Mouse (Mus musculus): ENCODE results near the gene Emx1. TPM values are rescaled to one million over a fixed set of nuclear protein-coding genes. Genes with fewer than 3 reads are reported as not detected.
"Not testable (repeated sequence)": the region's sequence is repeated elsewhere in the genome, so short reads cannot be mapped to it uniquely, and the experiment has no call there.

Emx1 gene
- 10 to 100 TPM; 32.0 to 34.9 (median 33.8) TPM for total RNA-seq (2022)

GRCm38 (mm10) chr6:85187340-85188211, at the start of gene Emx1:
TSS of gene Emx1 (plus strand) at chr6:85187438.
- peak; percentile 47 to 74 for DNase-seq (ENCODE audit: low spot score in 2 of 2)

- no peak for DNase-seq (ENCODE audit: low spot score in 2 of 2)
Measured at GRCm38 (mm10) chr6:85139534-85139933, 47.7 kb upstream of the Emx1 start.

- not testable (repeated sequence) for DNase-seq (ENCODE audit: low spot score in 2 of 2)
Measured at GRCm38 (mm10) chr6:85141013-85141412, 46.2 kb upstream of the Emx1 start.

GRCm38 (mm10) chr6:85144466-85144865, 42.8 kb upstream of the Emx1 start:
- no peak for DNase-seq (ENCODE audit: low spot score in 2 of 2)

GRCm38 (mm10) chr6:85147636-85148035, 39.6 kb upstream of the Emx1 start:
- no peak for DNase-seq (ENCODE audit: low spot score in 2 of 2)

- DNase-seq (ENCODE audit: low spot score in 2 of 2) = no peak
Measured at GRCm38 (mm10) chr6:85150386-85150785, 36.9 kb upstream of the Emx1 start.

GRCm38 (mm10) chr6:85153970-85154540, 33.2 kb upstream of the Emx1 start:
- peak; percentile 23 to 67 for DNase-seq (ENCODE audit: low spot score in 2 of 2)

- DNase-seq (ENCODE audit: low spot score in 2 of 2) = no peak
Measured at GRCm38 (mm10) chr6:85154861-85155528, 32.2 kb upstream of the Emx1 start.

- DNase-seq (ENCODE audit: low spot score in 2 of 2) = not testable (repeated sequence)
Measured at GRCm38 (mm10) chr6:85156551-85156950, 30.7 kb upstream of the Emx1 start.

GRCm38 (mm10) chr6:85158040-85158804, 29.0 kb upstream of the Emx1 start:
- not testable (repeated sequence) for DNase-seq (ENCODE audit: low spot score in 2 of 2)

GRCm38 (mm10) chr6:85159092-85159760, 28.0 kb upstream of the Emx1 start:
- peak in 1 of 2 experiments; percentile 27 for DNase-seq (ENCODE audit: low spot score in 2 of 2)

GRCm38 (mm10) chr6:85160201-85160923, 26.9 kb upstream of the Emx1 start:
- DNase-seq (ENCODE audit: low spot score in 2 of 2) = peak; percentile 59 to 67

GRCm38 (mm10) chr6:85165440-85165921, 21.8 kb upstream of the Emx1 start:
- DNase-seq (ENCODE audit: low spot score in 2 of 2) = no peak

- no peak for DNase-seq (ENCODE audit: low spot score in 2 of 2)
Measured at GRCm38 (mm10) chr6:85179569-85179968, 7.7 kb upstream of the Emx1 start.

- no peak for DNase-seq (ENCODE audit: low spot score in 2 of 2)
Measured at GRCm38 (mm10) chr6:85180036-85180435, 7.2 kb upstream of the Emx1 start.

GRCm38 (mm10) chr6:85183951-85184350, 3.3 kb upstream of the Emx1 start:
- no peak for DNase-seq (ENCODE audit: low spot score in 2 of 2)

- no peak for DNase-seq (ENCODE audit: low spot score in 2 of 2)
Measured at GRCm38 (mm10) chr6:85186033-85186743, 1.1 kb upstream of the Emx1 start.

- no peak for DNase-seq (ENCODE audit: low spot score in 2 of 2)
Measured at GRCm38 (mm10) chr6:85186744-85187059, 536 bp upstream of the Emx1 start.
